Mouse (Mus musculus) forebrain, embryonic 11.5 days (tissue): Measurements from ENCODE around the gene Gm11939. TPM values are rescaled to one million over a fixed set of nuclear protein-coding genes. Genes with fewer than 3 reads are reported as not detected.

Source experiments
- ATAC-seq: fragments of 200-750 bp; cut with Nextera tagmentation; replicated peaks from 2 replicates; pipeline ENCODE4 v1.8.0; 2017; ENCODE audit warnings: moderate TSS enrichment; ENCODE audit not compliant: low FRiP score
- DNase-seq: peaks from one replicate; pipeline ENCODE4 v3.0.0-alpha.2; 2017; ENCODE audit warnings: low spot score
- H3K27ac ChIP-seq: fragments of 300-500 bp; sonication (generic); 2 replicates; pipeline ENCODE4 v1.5.1; 2014; ENCODE audit warnings: low read depth, low read length
- H3K27me3 ChIP-seq: fragments of 300-500 bp; sonication (generic); 2 replicates; pipeline ENCODE4 v1.6.1; 2014; ENCODE audit warnings: mild to moderate bottlenecking, low read length, mixed read lengths; ENCODE audit not compliant: control insufficient read depth, insufficient read depth
- H3K36me3 ChIP-seq: fragments of 300-500 bp; sonication (generic); 2 replicates; pipeline ENCODE4 v1.6.1; 2014; ENCODE audit warnings: mild to moderate bottlenecking, low read length, moderate library complexity, mixed read lengths; ENCODE audit not compliant: control insufficient read depth, insufficient read depth
- H3K4me1 ChIP-seq: fragments of 300-500 bp; sonication (generic); replicated peaks from 2 replicates; pipeline ENCODE4 v1.6.1; 2014; ENCODE audit warnings: low read length, mixed read lengths; ENCODE audit not compliant: control insufficient read depth, insufficient read depth
- H3K4me2 ChIP-seq: fragments of 300-500 bp; sonication (generic); 2 replicates; pipeline ENCODE4 v1.6.1; 2014; ENCODE audit warnings: low read depth, mild to moderate bottlenecking, low read length, moderate library complexity, mixed read lengths; ENCODE audit not compliant: severe bottlenecking
- H3K4me3 ChIP-seq: fragments of 300-500 bp; sonication (generic); 2 replicates; pipeline ENCODE4 v1.5.1; 2014; ENCODE audit warnings: low read depth, low read length
- H3K9ac ChIP-seq: fragments of 300-500 bp; sonication (generic); 2 replicates; pipeline ENCODE4 v1.6.1; 2014; ENCODE audit warnings: low read length
- H3K9me3 ChIP-seq: fragments of 300-500 bp; sonication (generic); 2 replicates; pipeline ENCODE4 v1.6.1; 2016; ENCODE audit warnings: low read length, mixed read lengths; ENCODE audit not compliant: control insufficient read depth
- WGBS: fragments of 180-500 bp; shearing (Covaris S2); extraction: QIAGEN DNeasy Blood & Tissue Kit; methylation state at CpG from one replicate; pipeline ENCODE4 v1.1.7; 2014; 5-methylcytosine and 5-hydroxymethylcytosine counted together
- polyA plus RNA-seq: library from polyadenylated mRNA; unstranded; fragments of >200 nt; fragmentation: Nextera tagmentation; extraction: Ambion mirVana; gene quantifications from 2 replicates; pipeline ENCODE4 v1.2.1, GENCODE M21; 2014

Gm11939 gene
- polyA plus RNA-seq, 1 experiment from 2014 or later = not detected

DNA sequence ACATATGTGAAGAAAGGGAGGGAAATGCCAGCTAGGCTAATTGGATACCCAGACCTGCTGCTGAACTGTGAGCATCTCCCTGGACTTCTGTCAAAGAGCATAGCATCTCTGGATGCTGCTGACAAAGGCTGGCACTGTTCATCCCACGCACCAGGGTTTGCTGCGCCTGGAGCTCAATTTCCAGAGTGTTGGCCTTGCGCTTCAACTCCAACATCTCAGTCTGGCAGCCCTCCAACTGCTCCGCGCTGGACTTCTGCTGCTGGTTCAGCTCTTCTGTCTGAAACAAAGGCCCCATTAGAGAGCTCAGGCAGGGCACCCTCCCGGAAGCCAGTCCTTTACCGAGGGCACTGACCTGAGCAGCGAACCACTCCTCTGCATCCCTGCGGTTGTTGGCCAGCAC is 19.5 kb downstream of the Gm11939 start:
- WGBS = 72% methylated on average over 9 of the region's 9 CpGs
- Histone ChIP-seq H3K27ac (no peak overlapping the region), H3K27me3 (no peaks in the 10 kb centered on the region), H3K9me3 (no peaks in the 10 kb centered on the region; the same call in 1 of the 2 replicates), H3K9ac (no peak overlapping the region), H3K4me3 (no peak overlapping the region), H3K4me2 (no peak overlapping the region), H3K36me3 (no peaks in the 10 kb centered on the region), H3K4me1 (no peaks in the 10 kb centered on the region)
- ATAC-seq (no peak), DNase-seq (no peak)

DNA sequence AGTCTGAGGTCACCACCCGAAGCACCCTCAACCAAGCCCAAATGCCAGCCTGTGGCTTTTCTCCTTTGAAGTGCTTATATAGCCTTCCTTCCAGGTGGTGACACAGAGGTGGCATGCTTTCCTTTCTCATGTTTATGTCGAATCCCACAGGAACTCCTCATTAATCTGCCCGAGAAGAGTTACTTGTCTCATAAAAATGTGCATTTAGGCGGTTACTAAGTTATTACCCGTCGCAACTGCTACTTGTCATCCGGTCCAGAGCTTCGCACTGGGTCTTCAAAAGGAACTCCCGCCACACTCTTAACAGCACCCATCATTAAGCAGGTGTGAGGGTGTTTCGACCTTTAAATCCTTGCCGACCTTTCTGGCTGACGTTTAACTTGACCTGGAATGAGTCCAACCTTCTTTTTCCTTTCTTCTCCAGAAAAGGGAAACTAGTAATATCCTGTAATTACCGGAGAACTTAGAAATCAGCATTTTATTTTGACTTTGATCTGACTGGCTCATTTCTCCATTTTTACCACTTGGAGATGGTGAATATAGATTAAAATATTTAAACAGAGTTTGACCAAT is 37.9 kb downstream of the Gm11939 start, which contains the start of gene Krt39:
Gene Krt39, minus strand, starts transcription at position 51 of the 573 bp plus-strand sequence.
- no peak for DNase-seq
- Histone ChIP-seq H3K4me2 (no peak within 1 kb of the TSS), H3K27ac (no peak within 1 kb of the TSS), H3K27me3 (no peaks in the 10 kb centered on the region), H3K36me3 (no peaks in the 10 kb centered on the region), H3K9ac (no peak within 1 kb of the TSS), H3K4me3 (no peak within 1 kb of the TSS), H3K9me3 (no peaks in the 10 kb centered on the region), H3K4me1 (no peaks in the 10 kb centered on the region)
- WGBS = 91% methylated on average over 13 of the region's 13 CpGs
- no peak for ATAC-seq

DNA sequence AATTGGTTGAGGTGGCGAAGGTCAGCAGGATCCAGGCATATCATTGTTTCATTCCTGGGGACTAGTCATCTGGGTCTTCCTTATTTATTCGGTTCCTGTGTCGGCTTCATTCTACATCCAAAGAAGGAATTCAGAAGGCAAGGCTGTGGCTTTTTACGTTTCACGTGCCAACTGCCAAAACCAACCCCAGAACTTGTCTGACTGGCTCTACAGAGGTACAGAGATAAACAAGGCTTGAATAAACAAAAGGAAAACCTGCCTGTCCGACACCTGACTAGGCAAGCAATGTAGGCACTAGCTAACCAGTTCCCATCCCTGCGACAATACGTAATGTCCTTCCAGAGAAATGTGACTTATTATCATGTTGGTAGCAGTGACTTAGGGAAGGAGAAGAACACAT is 45.2 kb downstream of the Gm11939 start:
- ATAC-seq = no peak
- Histone ChIP-seq H3K4me3 (no peak overlapping the region), H3K9ac (no peak overlapping the region), H3K27ac (no peak overlapping the region), H3K36me3 (no peaks in the 10 kb centered on the region), H3K4me1 (no peaks in the 10 kb centered on the region), H3K4me2 (no peak overlapping the region), H3K27me3 (no peaks in the 10 kb centered on the region), H3K9me3 (no peaks in the 10 kb centered on the region)
- 90% methylated on average over 8 of the region's 8 CpGs for WGBS
- no peak for DNase-seq

Other genes starting within 250 kb of the Gm11939 start
- gene Krt25, start 236.5 kb downstream of the Gm11939 start, polyA plus RNA-seq = not detected in 2 replicates
- not detected in 2 replicates for gene Krt26, start 221.5 kb downstream of the Gm11939 start, polyA plus RNA-seq
- gene Krt27, start 208.4 kb downstream of the Gm11939 start, polyA plus RNA-seq = not detected in 2 replicates
- 0.32 and 0.45 TPM in 2 replicates for gene Krt28, start 184.6 kb downstream of the Gm11939 start, polyA plus RNA-seq
- 26.8 and 28.3 TPM in 2 replicates for gene Krt10, start 170.1 kb downstream of the Gm11939 start, polyA plus RNA-seq
- gene Krt12, start 137.2 kb downstream of the Gm11939 start, polyA plus RNA-seq = 0.09 TPM in 1 of 2 replicates, not detected in the other
- gene Krt20, start 121.3 kb downstream of the Gm11939 start, polyA plus RNA-seq = 0.51 and 0.59 TPM in 2 replicates
- gene Krt23, start 66.3 kb downstream of the Gm11939 start, polyA plus RNA-seq = not detected in 2 replicates
- gene Krt39, start 38.1 kb downstream of the Gm11939 start, polyA plus RNA-seq = not detected in 2 replicates
- not detected in 2 replicates for gene Krt40, start 16.3 kb downstream of the Gm11939 start, polyA plus RNA-seq
- not detected in 2 replicates for gene Krtap3-3, start 8.6 kb downstream of the Gm11939 start, polyA plus RNA-seq
- not detected in 2 replicates for gene Krtap3-2, start 2.6 kb downstream of the Gm11939 start, polyA plus RNA-seq
- gene Krtap3-1, start 7.2 kb upstream of the Gm11939 start, polyA plus RNA-seq = not detected in 2 replicates
- not detected in 2 replicates for gene Krtap1-5, start 21.6 kb upstream of the Gm11939 start, polyA plus RNA-seq
- not detected in 2 replicates for gene Krtap1-4, start 24.2 kb upstream of the Gm11939 start, polyA plus RNA-seq
- not detected in 2 replicates for gene Krtap1-3, start 31.9 kb upstream of the Gm11939 start, polyA plus RNA-seq
- gene Krtap9-3, start 38.6 kb upstream of the Gm11939 start, polyA plus RNA-seq = not detected in 2 replicates
- gene Gm11938, start 43.8 kb upstream of the Gm11939 start, polyA plus RNA-seq = not detected in 2 replicates
- gene Gm11937, start 50.7 kb upstream of the Gm11939 start, polyA plus RNA-seq = not detected in 2 replicates
- gene Krtap2-4, start 55.4 kb upstream of the Gm11939 start, polyA plus RNA-seq = not detected in 2 replicates
- not detected in 2 replicates for gene Gm11562, start 61.0 kb upstream of the Gm11939 start, polyA plus RNA-seq
- not detected in 2 replicates for gene Krtap4-1, start 68.8 kb upstream of the Gm11939 start, polyA plus RNA-seq
- not detected in 2 replicates for gene Krtap4-2, start 75.6 kb upstream of the Gm11939 start, polyA plus RNA-seq
- gene Krtap4-7, start 84.6 kb upstream of the Gm11939 start, polyA plus RNA-seq = not detected in 2 replicates
- gene Gm11555, start 90.8 kb upstream of the Gm11939 start, polyA plus RNA-seq = not detected in 2 replicates
- not detected in 2 replicates for gene Gm11563, start 99.5 kb upstream of the Gm11939 start, polyA plus RNA-seq
- gene Krtap4-6, start 106.5 kb upstream of the Gm11939 start, polyA plus RNA-seq = not detected in 2 replicates
- not detected in 2 replicates for gene Gm14190, start 131.3 kb upstream of the Gm11939 start, polyA plus RNA-seq
- gene Gm14180, start 174.8 kb upstream of the Gm11939 start, polyA plus RNA-seq = not detected in 2 replicates
- not detected in 2 replicates for gene Gm11595, start 213.4 kb upstream of the Gm11939 start, polyA plus RNA-seq
- not detected in 2 replicates for gene Krtap4-8, start 221.2 kb upstream of the Gm11939 start, polyA plus RNA-seq
- not detected in 2 replicates for gene Krtap4-9, start 225.7 kb upstream of the Gm11939 start, polyA plus RNA-seq
- gene Gm11596, start 234.0 kb upstream of the Gm11939 start, polyA plus RNA-seq = not detected in 2 replicates
- not detected in 2 replicates for gene Gm11569, start 239.5 kb upstream of the Gm11939 start, polyA plus RNA-seq
- not detected in 2 replicates for gene Gm11554, start 245.0 kb upstream of the Gm11939 start, polyA plus RNA-seq